Mouse (Mus musculus) layer of hippocampus, postnatal 14 days (tissue): ENCODE results near the gene Lmx1a. TPM values are rescaled to one million over a fixed set of nuclear protein-coding genes. Genes with fewer than 3 reads are reported as not detected.

ENCODE experiments used
- DNase-seq, 2 experiments: peaks; one replicate each; pipeline ENCODE4 v3.0.0; 2021 to 2022; ENCODE audit warnings: low spot score in 2 of 2, mixed read lengths in 1 of 2
- total RNA-seq, 2 experiments: library from RNA; stranded (reverse); gene quantifications; 2 replicates each; pipeline ENCODE4 v1.2.3; 2021

Gene Lmx1a
- total RNA-seq, 2 experiments from 2014 or later = 0.31 to 1.3 TPM

DNA sequence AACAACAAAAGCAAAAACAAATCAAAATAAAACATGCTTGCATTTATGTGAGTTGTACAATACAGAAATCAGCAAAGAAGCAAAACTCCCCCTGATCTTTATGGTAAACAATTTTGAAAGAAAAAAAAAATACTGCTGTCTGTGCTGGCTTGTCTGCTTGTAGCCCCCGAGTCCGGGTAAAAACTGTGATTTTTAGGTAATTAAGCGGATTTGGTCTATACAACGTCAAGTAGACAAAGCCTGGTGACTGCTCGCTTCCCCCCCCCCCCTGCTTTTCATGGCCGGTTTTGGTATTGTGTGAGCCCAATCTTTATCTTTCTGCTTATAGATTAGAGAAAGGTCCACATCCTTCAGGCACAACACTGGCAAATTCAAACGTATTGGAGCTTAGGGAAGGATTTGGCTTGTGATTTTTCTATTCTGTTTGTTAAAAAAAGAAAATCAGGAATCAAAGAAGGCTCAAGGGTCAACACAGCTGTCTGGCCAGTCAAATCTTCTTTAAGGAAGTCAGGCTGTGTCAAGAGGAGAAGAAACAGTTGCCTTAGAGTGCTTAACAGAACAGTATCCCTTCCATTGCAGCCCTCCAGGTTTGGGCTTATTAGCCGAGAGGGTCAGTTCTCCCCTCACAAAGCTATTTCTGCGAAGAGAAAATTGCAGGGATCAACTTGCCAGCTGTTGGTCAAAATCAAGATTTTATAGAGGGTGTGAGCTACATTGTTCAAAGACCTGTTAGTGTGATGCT lies 4.6 kb downstream of the Lmx1a start:
- DNase-seq = no peak

DNA sequence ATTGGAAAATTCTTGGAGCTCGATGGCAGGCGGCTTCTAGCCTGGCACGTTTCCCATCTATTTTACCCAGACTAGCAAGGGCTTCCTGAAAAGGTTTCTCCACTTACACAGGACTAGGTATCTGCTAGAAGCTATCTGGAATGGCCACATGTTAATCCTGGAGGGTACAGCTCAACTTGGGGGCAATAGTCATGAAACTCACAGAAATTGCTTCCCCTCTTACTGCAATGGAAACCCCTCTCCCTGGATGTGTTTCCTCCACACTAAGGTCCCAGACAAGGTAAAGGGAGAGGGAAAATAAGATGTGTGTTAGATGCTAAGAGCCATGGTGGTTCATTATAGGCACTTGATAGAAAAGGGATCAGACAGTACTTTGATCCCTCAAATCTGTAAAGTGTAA lies 5.7 kb downstream of the Lmx1a start:
- DNase-seq = no peak

DNA sequence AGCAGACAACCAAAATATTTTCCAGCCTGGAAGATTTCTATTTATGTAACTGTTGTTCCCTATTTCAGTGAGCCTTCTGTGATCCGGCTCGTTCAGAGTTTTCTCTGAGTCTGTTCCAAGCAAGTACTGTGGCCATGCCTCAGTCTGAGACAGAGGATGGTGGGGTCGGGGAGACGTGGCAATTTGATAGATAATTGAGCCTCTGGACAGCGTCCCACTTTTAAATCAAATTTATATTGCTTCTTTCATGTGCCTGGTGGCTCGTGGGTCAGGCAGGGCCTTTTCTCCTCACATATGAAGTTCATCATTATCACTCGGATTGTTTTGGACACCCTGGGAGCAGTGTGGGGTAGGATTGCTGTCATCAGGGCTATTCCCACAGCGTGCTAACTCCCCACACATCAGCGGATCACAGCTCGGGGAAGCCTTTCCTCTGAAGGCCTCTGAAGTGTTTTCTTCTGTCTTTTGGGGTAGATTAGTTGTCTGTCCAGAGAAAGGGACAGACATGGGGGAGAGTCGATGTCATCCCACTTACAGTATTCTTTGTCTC lies 6.9 kb downstream of the Lmx1a start:
- DNase-seq = no peak

DNA sequence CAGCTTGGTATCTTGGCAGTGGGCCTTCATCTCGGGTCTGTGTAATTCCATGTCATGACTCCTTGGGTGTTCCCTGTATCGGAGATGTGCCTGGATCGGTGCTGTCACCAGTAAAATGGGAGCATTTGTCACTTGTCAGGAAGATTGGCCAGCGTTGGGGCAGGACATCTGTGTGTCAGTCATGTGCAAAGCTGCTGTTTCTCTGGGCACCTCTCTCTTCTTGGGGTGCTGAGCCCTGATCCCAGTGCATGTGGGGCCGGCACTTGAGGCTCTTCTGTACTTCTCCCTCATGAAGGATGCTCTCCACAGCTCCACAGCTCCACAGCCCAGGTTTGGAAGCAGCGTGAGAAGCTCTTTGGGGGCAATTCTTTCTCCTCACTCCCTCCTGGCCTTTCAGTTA lies 10.7 kb downstream of the Lmx1a start:
- DNase-seq = no peak

DNA sequence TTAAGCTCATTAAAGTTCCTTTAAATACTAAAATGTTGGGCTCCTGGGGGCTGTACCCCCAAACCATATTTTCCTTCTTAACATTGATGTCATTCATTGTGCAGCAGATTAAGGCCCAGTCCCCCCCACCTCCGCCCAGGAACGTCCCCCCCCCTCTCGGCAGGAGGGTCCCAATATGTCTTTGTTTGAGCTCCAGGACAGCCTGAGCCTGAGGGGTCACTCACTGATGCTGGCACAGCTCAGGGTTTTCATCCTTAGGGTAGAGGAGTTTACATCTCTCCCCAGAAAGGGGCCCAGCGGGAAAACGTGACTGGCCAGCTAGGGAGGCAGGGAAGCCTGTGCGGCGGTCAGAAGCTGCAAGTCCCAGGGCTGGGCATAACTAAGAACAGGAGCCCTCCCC lies 11.2 kb downstream of the Lmx1a start:
- no peak for DNase-seq

DNA sequence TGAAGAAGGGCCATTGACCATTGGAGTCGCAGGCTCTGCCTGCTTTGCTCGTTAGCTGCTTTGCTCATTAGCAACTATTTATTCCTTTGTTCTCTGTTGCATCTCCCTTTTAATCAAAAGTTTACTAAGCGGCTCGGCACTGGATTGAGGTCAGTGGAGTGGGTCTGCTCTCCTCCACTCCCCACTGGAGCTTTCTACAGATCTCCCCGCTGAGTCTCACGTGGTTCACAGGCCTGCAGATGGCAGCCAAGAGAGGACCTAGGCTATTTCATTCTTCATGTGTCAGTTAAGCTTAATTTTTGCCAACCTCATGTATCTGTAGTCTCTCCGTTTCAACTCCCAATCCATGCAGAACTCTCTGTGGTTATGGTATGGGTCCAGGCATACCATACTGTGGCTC lies 16.5 kb downstream of the Lmx1a start:
- no peak for DNase-seq

DNA sequence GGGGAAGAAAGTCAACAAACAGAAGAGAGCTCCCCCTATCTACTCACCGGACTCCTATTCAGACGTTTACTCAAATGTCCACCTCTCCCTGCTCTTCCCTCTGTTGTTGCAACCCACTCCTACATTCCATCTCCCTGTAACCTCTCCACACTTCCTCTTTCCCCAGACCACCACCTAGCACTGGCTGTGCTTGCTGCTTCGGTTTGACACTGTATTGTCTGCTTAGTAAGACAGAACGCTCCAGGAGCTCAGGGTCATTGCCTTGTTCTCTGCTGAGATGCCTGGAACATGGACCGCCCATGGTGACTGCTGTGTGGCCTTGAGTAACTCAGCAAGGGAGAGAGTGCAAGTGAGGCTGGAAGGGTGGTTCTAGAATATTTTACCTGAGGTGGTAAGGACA lies 19.7 kb downstream of the Lmx1a start:
- no peak for DNase-seq

DNA sequence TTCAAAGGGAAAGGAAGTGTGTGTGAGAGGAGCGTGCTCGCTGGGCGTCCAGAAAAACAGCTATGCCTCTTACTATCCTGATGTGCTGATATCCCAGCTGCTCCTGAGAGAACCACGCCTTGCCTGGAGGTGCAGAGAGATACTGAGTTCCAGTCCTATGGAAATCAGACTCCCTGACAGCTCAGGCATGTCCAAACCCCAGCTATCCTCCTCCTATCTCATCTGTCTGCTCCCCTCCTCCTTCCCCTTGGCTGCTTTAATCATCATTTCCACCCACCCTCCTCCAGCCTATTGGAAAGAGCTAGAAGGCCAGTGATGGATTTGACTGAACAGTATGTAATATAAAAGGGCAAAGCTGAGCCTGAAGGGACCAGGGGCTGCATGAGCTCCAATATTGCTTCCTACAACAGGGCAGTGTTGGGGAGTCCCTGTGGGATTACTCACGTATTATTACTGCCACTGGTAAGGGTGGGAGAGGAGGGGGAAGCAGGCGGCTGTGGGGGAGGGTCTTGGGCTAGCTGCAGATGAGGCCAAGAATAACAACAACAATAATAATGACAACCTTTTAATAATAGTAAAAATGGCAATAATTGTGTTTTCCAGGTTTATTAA lies 26.8 kb downstream of the Lmx1a start:
- no peak for DNase-seq

DNA sequence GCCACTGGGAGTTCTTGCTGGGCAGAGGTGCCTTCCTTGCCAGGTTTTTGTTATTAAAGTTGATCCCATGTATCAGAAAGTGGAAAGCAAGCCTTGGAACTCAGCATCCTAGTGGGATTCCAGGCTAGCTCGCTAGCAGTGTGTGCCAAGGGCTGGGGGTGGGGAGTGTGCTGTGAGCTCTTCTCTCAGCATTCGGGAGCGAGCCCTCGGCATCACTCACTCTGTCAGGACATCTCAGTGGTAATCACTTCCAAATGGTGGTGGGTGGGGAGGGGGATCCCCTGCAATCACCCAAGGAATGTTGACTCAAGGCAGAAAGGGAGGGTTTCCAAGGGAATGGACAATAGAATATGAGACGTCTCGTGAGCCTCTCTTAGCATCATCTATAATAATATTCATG lies 45.4 kb downstream of the Lmx1a start:
- DNase-seq = no peak

DNA sequence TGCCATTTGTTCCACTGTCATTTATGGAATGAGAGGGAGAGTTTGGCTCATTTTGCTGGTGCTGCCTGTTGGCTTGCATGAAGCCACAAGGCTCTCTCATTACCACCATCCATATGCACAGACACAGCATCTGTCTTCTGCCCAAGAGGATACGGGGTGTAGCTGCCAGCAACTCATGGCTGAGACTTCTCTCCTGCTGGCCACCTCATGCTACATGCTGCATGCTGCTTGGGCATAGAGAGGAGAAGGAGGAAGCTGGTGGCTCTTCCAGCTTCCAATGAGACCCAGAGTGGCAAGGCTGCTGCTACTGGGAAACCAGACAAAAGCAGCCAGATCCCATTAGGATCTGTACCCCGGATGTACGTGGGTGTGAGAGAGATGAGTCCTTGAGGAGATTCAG lies 47.8 kb downstream of the Lmx1a start:
- peak; percentile 48 to 54 for DNase-seq

DNA sequence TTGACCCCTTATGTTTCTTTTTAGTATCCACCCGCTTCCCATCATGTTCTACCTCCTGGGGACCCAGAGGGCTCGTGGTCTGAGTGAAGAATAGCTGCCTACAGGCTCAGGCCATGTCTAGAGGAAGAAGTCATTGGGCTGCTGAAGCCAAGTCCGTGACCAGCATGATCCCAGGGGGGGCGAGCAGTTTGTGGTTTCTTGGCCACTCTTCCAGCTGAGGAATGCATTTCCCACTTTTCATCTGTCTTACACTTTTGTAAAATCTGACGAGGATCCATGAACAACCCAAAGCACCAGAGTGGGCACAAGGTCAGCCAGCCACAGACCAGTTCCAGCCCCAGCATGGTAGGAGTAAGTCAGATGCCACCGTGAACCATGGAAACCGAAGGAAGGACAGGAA lies 50.2 kb downstream of the Lmx1a start:
- no peak for DNase-seq

DNA sequence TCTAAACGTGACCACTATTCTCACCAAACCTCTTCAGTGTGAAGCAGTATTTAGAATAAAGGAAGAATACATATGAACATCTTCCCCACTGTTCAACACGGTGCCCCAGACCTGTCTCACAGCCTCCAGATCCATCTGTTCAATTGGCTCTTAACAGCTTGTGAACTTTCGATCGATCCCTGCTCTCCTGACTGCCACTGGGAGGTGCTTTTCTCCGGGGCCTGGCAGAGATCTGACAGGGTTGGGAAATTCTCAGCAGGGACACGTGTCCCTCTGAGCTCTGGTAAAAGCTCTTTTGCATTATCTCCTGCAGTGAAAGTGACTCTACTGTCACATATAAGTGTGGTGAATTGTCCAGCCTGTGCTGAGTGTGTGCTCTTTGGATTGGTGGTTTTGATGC lies 57.6 kb downstream of the Lmx1a start:
- no peak for DNase-seq

DNA sequence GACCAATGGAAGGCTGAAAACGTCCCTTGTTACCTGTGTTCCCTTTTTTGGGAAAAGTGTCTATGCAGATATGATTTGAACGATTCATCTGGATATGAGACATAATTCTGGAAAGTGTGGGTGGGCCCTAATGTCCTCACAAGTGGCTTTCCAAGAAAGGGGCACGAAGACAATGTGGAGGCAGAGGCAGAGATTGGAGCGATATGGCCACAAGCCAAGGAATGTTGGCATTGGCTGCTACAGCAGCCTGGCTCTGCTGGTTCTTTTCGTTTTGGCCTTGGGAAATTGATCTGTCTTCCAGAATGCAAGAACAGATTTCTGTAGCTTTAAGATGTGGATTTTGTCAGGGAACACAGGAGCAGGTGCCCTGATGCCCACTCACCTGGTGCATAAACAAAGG lies 63.6 kb downstream of the Lmx1a start:
- no peak for DNase-seq

DNA sequence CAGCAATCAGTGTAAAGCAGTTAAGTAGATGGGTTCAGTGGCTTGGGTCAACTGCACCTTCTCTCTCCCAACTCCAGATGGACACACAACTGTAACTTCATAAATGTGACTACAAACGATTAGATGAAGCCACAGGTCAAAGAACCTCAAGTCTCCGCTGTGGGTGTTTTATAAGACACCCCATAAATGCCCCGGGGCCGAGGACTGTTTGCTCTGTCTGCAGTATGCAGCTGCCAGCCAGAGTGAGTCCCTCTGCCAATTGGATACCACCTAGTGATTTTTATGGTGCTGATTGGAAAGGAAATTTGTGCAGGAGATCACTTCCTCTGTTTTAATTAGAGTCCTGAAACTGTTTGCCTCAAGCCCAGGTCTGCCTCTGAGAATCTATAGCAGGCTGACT lies 65.0 kb downstream of the Lmx1a start:
- no peak for DNase-seq

DNA sequence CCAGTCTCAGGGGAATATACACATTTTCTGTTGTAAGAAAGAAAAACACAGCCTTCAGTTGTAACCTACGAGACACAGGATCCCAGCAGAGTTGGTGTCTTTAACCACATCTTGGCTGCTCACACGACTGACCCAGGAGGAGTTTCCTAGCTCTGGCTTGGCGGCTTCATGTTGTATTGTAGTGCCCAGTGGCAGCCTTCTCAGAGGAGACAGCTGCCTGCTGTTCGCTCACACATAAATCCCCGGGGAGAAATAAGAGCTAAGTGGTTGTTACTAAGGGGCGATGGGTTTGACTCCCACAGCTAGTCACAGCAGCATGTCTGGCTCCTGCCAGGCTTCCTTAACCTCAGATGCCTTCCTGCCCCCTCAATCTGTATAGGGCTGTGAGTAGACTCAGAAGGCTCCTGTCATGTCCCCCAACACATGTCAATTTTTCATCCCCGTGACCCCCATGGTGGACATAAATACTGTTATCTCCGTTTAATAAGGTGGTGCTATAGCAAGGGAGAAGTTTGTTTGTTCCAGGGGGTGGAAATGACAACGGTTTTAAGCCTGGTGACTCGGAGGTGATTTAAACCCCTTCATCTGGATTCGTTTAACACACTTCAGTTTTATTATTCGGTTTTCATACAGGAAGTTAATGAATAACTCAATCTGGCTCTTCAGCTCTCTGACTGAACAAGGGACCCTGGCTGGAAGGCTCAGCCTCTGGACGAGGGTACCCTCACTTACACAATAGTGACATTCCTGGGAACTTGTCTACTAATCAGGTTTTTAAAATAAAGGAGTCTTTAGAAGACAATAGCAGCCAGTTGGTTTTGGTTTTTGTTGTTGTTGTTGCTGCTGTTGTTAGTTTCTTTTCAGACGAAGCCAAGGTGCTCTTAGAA lies 65.8 kb downstream of the Lmx1a start:
- no peak for DNase-seq

DNA sequence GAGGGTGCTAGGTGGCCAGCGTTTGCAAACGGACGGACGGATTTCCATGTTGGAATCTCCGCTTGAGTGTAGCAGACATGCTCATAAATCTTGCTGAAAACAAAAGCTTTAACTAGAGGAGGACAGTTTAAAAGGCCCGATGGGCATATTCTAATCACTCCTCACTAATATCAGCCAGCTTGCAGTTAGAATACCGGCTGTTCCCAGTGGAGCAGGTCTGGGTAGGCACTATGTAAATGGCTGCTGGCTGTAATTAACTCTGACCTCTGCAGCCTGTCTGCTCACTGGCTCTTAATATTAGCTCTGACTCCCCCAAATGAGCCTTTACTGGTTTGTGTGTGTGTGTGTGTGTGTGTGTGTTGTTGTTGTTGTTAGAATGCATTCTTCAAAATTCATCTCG lies 69.2 kb downstream of the Lmx1a start:
- no peak for DNase-seq

DNA sequence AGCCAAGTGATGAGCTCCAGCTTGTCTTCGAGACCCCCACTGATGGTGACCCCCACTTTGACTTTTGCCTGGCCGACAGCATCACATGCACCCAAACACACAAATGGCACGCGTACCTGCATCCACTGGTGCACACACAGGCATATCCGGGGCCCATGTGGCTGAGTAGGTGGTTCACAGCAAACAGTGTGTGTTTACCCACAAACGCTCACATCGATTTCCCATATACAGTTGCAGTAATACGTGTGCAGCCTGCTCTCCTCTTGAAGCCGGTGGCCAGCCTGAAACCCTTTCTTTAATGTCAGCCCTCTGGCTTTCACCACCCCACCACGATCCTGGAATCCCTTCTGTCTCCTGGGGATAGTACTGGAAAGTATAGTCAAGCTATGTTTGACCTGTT lies 71.3 kb downstream of the Lmx1a start:
- no peak for DNase-seq

DNA sequence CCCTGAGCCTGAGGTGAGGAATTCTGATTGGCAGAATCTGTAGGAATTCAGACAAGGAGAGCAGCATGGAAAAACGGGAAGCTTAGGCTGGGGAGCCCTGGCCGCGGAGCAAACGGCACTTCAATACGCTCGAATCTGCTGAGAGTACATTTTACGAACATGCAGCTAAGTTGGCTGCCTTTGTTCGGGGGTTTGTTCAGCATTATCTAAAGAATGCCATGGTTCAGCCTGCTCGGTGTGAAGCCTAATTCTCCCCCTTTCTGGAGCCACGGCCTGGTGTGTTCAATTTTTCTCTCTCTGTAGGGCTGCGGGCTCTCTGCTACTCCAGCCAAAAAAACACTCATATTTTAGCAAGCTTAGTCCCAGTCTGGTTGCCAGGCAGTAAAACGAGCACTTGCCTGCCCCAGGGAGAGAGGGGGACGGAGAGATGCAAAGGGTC lies 72.8 kb downstream of the Lmx1a start:
- no peak for DNase-seq

DNA sequence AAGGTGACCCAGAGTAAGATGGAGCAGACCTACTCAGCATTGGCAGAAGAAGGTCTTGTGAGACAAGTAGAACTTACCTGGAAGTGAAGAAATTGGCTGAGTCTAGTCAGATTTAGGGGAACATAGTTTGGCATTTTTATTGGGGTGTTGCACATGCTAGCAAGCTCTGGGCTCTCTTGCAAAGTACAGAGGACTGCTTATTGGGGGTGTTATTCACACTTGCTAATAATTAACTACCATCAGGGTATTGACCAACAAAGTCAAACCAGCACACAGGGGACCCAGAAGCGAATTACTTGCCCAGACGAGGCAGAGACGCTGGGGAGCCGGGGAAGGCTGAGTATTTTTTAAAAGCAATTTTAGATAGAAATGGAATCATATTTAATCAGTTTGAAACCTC lies 77.6 kb downstream of the Lmx1a start:
- no peak for DNase-seq

DNA sequence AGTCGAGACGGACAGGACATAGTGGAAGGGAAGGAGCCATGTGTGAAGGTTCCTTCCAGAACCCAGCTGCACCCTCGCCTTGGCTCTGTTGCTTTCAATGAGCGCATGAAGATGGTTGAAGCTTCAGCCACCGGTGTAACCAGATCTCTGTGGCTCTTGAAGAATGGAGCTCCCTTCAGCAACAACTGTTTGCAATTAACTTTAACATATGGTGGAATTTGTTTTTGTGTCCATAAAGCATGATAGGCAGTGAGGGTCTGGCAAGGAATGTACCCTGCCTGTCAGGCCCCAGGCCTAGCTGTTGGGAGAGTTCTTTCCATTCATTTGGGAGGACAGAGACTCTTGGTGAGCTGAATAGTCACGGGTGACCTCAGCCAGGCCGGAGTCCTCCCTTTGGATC lies 81.4 kb downstream of the Lmx1a start:
- DNase-seq = no peak

DNA sequence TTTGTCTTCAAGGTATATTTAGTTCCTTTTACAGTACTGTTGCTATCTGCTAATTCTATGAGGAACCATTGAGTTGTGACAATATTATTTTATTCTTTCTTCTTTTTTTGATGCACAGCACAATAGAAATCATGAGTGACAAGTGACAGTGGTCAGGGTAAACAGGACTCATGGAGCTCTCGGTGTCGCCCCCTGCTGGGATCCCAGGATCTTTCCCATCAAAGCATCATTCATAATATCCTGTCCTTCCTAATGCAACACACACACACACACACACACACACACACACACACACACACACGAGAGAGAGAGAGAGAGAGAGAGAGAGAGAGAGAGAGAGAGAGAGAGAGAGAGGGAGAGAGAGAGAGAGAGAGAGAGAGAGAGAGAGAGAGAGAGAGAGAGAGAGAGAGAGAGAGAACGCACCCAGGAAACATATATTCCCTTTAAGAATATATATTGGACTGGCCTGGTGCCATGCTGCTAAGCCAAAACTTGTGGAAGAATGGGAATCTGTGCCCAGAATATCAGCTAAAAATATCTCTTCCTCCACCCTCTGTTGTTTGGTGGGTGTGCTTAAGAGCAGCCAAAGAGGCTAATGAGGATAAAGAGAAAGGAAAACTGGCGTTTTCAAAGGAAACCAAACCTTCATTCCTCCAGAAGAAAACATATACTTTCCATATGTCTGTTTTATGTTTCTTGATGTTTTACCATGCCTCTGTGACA lies 90.9 kb downstream of the Lmx1a start:
- no peak for DNase-seq
